Mouse (Mus musculus): ENCODE data around the gene Rnf25.

Rnf25 gene

DNA sequence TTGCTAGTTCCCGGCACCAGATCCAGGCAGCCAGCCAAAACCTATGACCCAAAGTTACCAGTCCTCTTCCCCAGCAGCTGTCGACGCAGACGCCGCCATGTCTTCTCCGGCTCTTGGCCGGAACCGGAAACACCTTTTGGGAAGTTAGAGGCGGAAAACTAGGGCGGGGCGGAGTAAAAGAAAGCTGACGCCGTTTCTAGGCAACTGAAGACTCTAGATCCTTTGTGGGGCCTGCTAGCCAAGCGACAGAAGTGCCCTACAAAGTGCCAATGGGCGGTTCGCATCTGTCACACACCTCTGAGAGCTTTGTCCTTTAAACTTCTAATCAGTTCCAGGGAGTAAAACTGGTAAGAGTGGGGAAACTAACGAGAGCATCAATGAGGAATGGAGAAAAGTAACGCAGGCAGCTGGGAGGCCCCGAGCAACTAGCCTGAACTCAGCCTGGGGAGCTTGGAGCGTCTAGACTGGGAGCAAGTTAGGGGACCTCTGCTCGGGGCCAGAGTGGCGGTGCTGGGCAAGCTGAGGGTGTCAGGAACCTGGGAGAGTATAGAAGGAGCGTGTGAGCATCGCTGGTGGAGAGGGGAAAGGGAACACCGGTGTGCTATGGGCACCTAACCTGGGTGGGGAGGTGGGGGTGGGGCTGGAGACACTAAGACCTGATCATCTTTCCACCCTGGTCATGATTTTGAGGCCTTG lies at the start of gene Rnf25, which contains the start of gene Stk36:
Gene Rnf25, minus strand, starts transcription at position 131 of the 696 bp plus-strand sequence.
Gene Stk36, plus strand, starts transcription at position 179 of the 696 bp plus-strand sequence.
- peak; percentile 90 for DNase-seq (ENCODE audit: low spot score)

DNA sequence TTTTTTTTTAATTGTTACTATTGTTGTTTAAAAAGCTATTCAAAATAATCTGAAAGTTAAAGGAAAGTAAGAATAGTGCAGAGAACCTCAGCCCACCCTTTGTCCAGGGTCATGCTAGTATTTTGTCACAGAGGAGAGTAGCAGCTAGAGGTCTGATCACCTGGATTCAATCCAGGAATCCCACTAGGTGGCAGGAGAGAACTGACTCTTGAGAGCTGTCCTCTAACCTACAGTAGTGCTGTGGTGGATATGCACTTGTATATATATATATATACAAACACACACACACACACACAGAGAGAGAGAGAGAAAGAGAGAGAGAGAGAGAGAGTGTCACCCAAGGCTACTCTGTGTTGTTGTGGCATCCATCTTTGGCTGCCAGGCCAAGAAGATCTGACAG lies 42.7 kb upstream of the Rnf25 start:
- no peak for DNase-seq (ENCODE audit: low spot score)

DNA sequence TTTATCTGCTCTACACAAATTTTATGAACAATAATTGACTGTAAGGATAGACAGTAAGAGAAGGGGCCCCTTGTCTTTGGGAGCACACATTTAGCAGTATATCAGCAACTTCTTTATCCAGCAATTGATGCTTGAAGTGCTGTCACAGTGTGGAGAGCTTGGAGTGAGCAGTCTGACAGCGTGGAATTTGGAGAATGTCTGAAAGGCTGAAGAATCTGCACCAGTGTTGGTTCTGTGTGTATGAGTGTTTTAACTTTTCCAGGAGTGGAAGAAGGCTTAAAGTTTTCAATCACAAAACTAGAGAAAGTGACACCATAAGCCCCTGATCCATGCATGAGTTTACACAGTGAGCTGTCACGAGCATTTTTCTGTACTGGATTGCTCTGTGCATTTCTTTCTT lies 42.3 kb upstream of the Rnf25 start:
- no peak for DNase-seq (ENCODE audit: low spot score)

DNA sequence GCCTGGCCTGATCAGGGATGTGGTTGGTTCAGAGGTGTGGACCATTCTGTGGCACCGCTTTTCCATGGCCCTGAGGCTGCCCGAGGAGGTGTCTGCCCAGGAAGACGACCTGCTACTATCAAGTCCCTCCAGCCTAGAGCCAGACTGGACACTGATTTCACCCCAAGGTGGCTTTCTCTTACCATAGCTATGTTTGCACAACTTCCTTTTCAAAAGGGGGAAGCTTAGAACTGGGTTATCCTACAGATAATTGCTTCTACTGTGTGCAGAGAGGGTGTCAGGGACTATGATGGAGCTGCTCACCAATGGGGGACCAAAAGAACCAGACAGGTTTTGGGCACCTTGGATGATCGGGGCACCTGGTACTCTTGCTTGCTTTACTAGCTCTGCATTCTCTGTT lies 31.5 kb upstream of the Rnf25 start:
- no peak for DNase-seq (ENCODE audit: low spot score)

DNA sequence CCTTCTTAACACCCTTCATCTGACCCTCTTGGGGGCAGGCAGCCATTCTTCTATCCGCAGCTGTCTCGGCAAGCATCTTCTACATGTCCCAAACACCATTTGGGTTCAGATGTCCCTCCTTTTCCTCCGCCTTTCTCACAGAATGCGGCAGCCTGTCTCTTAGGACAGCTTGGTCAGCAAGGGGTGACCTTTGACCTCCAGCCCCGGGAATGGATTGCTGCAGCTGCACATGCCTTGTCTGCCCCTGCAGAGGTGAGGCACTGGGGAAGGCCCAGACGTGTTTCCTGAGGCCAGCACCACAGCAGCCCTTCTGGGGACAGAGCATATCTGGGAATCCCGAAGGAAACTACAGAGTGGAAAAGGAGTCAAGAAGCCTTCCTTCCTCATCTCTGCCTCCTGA lies 26.8 kb upstream of the Rnf25 start:
- no peak for DNase-seq (ENCODE audit: low spot score)

DNA sequence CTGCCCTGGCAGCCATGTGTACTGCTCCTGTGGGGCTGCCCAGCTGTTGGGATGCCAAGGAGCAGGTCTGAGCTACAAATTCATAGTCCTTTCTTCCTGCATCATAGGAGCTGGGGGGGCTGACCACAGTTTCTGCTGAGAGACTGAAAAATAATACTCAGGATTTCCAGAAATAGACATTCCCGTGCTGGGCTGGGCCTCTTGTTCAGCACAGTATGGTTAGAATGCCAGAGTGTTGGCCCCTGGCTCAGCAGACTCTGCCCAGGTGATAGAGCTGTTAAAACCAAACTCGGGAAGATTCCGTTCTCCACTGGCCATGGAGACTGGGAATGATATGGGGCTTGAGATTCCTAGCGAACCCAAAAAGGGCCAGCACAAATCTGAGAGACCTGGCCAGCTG lies 24.9 kb upstream of the Rnf25 start:
- peak; percentile 30 for DNase-seq (ENCODE audit: low spot score)

DNA sequence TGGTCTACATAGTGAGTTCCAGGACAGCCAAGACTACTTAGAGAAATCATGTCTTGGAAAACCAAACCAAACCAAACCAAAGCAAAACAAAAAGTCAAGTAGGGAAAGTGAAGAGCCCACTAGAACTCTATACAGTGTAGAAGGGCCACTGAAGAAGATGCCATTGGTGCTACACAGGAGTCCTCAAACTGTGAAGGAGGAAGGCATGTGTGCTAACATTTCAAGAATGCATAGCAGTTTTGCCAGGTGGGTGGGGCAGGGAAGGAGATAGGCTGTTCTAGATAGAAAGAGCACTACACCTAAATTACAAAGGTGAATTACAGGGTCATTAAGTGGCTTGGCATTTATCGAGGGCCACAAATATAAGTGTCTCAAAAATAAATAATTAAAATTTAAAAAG lies 23.0 kb upstream of the Rnf25 start:
- DNase-seq (ENCODE audit: low spot score): peak; percentile 79

DNA sequence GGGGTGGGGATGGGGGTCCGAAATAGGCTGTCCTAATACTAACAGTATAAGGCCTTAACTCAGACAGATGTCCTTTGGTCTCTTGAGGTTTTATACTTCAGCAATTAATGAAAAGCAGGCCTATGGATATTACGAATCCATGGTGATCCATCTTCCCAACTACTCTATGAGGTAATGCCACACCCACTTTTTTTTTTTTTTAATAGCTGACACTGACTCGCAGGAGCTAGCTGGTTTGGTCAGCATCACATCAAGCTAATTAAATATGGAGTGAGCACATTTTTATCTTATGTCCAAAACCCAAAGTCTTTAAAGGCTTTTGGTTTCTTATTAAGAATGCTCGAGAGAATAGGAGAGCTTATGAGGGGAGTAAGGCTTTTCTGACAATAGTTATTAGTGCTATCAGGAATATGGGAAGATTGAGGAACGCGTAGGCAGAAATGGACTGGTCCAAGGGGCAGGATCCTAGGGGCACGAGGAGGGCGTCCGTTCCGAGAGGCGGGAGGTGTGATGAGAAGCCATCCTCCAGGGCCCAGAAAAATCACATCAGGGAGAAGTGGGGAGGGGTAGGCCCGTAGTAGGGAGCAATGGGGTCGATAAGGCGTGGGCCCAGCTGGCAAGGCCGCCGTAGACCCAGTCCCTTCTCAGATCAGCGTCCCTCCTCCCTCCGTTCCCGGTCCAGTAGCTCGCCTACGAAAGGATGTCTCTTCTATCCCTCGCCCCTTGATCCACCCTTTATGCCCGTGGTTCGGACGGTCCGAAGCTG lies 513 bp downstream of the Rnf25 start:
- DNase-seq (ENCODE audit: low spot score): no peak

DNA sequence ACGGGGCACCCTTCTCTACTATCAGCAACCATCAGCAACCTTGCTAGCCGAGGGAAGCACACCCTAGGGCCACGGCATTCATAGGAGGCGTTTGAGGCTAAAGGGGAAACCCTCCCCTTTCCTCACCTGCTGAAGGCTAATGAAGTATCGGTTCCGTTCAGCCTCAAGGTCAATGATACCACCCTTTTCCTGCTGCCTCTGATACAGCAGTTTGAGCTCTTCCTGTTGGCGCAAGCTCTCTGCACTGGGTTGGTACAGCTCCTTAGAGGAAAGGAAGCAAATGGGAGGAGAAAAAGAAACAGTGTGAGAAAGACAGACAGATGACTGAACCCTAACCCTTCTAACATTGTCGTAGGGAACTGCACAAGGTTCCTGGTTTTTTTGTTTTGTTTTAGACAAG lies 6.8 kb downstream of the Rnf25 start:
- DNase-seq (ENCODE audit: low spot score): no peak

DNA sequence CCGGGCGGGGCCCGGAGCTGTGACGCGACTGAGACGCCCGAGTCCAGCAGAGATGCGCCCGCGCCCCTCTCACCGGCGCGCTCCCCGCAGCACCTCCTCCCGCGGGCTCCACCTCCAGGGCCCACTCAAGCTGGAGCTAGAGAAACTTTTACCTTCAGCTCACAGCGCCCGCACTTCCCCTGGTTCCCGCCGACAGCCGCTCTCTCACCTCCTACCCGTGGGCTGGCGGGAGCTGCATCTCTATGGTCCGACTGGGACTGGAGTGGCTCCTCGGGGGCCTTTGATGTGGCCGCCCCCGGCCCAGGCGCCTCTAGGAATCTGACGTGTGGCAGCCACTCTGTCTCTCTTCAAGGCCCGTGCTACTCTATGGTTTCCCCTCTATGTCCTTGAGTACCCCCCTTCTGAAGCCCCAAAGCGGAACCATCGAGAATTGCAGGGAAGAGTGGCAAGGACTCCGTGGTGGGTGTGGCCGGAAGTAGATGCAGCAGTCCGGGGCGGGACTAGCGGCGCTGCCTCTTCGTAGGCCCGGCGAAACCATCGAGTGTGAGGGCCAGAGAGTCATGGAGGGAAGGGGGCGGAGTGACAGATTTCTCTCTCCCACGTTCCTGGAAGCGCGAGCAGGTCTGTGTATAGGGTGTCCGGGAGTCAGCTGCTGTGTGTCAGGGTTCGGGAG lies 13.3 kb downstream of the Rnf25 start, which contains the start of the genes Zfp142 and Bcs1l:
Gene Zfp142, minus strand, starts transcription at position 474 of the 673 bp plus-strand sequence.
Gene Bcs1l, plus strand, starts transcription at position 517 of the 673 bp plus-strand sequence.
- peak; percentile 99 for DNase-seq (ENCODE audit: low spot score)

DNA sequence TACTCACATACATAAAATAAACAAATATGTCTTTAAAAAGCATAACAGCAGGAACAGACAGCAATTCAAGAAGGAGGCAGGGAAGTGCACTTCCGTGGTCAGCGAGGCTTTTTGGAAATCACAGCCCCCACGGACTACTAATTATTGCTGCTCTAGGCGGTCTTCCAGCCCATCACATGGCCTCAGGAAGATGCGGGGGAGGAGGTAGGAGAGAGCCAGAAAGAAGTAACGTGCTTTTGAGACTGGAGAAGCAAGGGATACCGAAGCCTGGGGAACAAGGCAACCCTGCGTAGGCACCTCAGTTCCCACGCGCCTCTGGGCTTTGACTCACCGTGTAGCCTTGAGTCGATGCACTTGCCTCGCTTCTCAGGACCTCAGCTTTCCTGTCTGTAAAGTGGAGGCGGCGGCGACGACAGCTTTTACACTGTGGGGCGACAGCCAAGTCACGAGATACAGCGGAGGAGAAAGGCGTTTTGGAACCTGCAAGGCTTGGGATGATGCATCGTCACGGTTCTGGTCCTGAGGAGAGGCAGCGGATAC lies 13.9 kb downstream of the Rnf25 start:
- DNase-seq (ENCODE audit: low spot score): no peak

DNA sequence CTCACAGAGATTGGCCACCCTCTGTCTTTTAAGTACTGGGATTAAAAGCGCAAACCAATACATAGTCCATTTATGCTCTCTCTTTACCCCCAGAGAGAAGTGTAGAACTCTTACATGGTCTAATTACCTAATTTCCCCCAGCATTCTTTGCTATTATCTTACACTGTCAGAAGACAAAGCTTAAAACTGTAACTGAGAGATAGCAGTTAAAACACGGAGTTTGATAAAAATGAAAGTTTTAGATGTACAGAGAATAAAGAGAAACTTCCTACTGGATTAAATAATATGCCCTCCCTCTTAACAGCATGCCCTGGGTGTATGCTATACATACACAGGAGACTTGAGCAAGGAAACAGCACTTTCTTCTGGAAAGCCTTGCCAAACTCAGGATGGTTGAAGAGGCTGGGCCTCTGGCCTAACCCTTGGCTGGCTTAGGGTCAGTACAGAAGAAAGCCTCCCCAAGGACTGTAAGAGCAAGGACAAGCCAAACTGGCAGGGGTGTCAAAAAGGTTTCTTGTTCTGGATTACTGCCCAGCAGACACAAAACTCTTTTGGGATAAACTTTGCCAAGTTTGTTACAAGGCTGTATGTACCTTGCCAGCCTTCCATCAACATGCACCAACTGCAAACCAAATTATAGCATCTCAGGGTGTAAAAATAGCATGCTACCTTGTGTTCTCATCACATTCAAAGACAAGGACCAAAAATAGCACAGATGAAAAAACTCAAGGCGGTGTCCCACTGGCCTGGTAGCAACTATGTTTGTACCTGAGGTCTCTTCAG lies 16.4 kb downstream of the Rnf25 start:
- no peak for DNase-seq (ENCODE audit: low spot score)

DNA sequence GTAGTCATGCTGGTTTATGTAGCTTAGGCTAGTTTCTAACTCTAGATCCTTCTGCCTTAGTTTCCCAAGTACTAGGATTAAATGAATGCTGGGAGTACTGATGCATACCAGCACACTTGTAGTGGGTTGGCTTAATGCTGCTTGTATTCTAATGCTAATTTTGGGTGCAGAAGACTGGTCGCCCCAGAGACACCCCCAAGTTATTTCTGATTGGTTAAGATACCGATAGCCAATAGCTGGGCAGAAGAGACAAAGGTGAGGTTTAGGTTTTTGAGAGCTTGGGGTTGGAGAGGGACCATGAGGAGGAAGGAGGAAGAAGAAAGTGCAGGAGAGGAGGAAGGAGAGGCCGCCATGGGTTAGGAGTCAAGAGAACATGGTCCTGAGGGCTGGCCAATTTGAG lies 18.6 kb downstream of the Rnf25 start:
- DNase-seq (ENCODE audit: low spot score): no peak

DNA sequence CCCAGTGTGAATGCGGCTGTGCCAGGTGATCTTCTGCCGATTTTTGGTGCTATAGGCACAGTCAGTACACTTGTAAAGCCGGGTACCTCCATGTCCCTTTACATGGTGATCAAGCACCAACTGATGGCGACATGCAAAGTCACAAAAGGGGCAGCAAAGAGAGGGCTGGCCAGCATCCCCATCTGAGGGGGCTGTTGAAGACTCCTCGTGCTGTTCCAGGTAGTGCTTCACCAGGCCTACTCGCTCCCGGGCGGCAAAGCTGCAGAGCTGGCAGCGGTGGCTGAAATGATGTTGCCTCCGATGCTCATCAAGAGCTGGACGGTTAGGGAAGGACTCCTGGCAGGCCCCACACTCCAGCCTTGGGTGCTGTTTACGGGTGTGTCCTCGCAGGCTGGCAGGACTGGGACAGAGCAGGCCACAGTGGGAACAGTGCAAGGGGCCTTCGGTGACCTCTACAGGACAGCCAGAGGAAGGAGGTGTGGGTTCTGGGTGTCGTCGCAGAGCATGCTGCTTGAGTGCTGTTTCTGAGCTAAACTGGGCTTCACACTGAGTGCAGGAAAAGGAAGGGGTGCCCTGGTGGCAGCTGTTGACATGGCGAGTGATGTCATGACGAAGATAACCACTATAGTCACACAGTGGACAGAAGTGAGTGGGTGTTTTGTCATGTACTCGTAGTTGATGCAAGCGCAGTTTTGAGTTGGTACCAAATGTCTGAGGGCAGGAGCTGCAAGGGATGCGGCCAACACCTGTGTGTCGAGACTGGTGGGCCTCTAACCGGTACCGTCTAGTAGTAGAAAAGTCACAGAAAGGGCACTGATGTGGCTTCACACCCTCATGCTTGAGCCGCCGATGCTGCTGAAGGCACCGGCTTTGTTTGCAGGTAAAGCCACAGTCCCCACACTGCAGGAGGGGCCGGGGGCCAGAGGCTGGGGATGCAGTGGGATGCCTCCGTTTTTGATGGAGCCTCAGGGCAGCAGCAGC lies 31.2 kb downstream of the Rnf25 start:
- no peak for DNase-seq (ENCODE audit: low spot score)

DNA sequence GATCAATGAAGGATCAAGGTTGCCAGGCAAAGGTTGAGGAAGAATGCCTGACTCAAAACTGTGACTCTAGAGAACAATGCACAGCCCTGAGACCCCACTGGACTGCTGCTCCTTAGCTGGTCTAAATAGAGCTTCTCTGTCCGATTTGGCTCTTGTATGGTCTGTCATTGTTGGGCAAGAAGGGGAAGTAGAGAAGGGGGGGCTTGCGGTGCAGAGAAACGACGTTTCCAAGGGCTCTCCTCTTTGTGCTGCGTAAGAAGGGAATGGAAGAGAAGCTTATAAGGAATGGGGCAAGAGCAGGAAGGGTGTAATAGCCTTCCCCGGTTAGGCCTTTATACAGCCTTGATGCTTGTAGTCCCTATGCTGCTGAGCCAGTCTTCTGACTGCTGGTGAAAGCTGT lies 35.4 kb downstream of the Rnf25 start:
- DNase-seq (ENCODE audit: low spot score): no peak

DNA sequence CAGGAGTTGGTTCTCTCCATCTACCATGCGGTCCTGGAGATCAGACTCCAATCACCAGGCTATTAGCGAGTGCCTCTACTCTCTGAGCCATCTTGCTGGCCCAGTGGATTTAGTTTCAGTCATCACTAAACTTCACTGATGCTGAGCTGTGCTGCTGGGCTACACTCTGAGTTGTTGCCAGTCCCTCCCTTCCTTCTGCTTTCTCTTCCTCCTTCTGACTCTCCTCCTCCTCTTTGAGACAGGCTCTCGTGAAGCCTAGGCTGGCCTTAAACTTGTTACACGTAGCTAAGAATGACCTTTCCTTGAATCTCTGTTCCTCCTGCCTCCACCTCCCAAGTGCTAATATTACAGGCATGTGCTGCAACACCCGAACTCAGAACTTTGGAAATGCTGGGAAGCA lies 42.1 kb downstream of the Rnf25 start:
- DNase-seq (ENCODE audit: low spot score): no peak

DNA sequence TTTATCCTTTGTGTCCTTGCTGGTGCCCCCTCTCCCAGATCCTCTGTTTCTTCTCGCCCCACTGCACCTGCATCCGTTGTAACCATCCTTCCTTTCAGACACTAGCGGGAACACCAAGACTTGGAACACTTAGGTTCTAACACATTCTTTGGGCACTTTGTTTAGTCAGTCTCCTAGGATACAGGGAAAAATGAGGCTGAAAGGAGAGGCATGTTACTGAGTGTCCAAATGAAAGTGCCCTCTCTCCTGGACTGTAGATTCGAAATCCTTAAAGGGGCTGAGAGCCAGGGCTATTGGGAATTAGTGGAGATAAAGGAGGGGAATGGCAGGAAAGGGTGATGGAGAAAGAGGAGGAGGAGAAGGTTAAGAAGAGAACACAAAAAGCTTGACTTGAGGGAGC lies 57.0 kb downstream of the Rnf25 start, which contains the start of gene Usp37:
Gene Usp37, minus strand, starts transcription at position 101 of the 400 bp plus-strand sequence.
- DNase-seq (ENCODE audit: low spot score): no peak
